Mouse (Mus musculus) hindbrain, embryonic 16.5 days (tissue): ENCODE data around the gene Cmbl. TPM values are rescaled to one million over a fixed set of nuclear protein-coding genes. Genes with fewer than 3 reads are reported as not detected.
A peak's percentile ranks its signal among the peaks of the same experiment; 100 is the strongest.

Experiments used
- ATAC-seq: fragments of 200-750 bp; cut with Nextera tagmentation; 2 replicates; pipeline ENCODE4 v1.8.0; 2017; ENCODE audit warnings: moderate TSS enrichment, moderate library complexity
- H3K27ac ChIP-seq: fragments of 300-500 bp; sonication (generic); 2 replicates; pipeline ENCODE4 v1.5.1; 2014; ENCODE audit warnings: low read depth, mild to moderate bottlenecking, control low read depth, low read length, moderate library complexity
- H3K27me3 ChIP-seq: fragments of 300-500 bp; sonication (generic); replicated peaks from 2 replicates; pipeline ENCODE4 v1.6.1; 2014; ENCODE audit warnings: low read length; ENCODE audit not compliant: control insufficient read depth, insufficient read depth
- H3K36me3 ChIP-seq: fragments of 300-500 bp; sonication (generic); 2 replicates; pipeline ENCODE4 v1.6.1; 2014; ENCODE audit warnings: mild to moderate bottlenecking, low read length, moderate library complexity, mixed read lengths; ENCODE audit not compliant: control insufficient read depth, insufficient read depth
- H3K4me1 ChIP-seq: fragments of 300-500 bp; sonication (generic); 2 replicates; pipeline ENCODE4 v1.6.1; 2014; ENCODE audit warnings: low read depth, low read length; ENCODE audit not compliant: control insufficient read depth, insufficient read depth
- H3K4me2 ChIP-seq: fragments of 300-500 bp; sonication (generic); 2 replicates; pipeline ENCODE4 v1.6.1; 2014; ENCODE audit warnings: mild to moderate bottlenecking, low read length, control low read depth, moderate library complexity
- H3K4me3 ChIP-seq: fragments of 300-500 bp; sonication (generic); 2 replicates; pipeline ENCODE4 v1.5.1; 2014; ENCODE audit warnings: mild to moderate bottlenecking, low read length, control low read depth, moderate library complexity
- H3K9ac ChIP-seq: fragments of 300-500 bp; sonication (generic); 2 replicates; pipeline ENCODE4 v1.6.1; 2014; ENCODE audit warnings: low read depth, mild to moderate bottlenecking, control low read depth, low read length, moderate library complexity
- H3K9me3 ChIP-seq: fragments of 300-500 bp; sonication (generic); 2 replicates; pipeline ENCODE4 v1.6.1; 2014; ENCODE audit warnings: mild to moderate bottlenecking, low read length, moderate library complexity; ENCODE audit not compliant: control insufficient read depth
- WGBS: fragments of 180-500 bp; shearing (Covaris S2); extraction: QIAGEN DNeasy Blood & Tissue Kit; methylation state at CpG from one replicate; pipeline ENCODE4 v1.1.7; 2014; 5-methylcytosine and 5-hydroxymethylcytosine counted together
- polyA plus RNA-seq: library from polyadenylated mRNA; unstranded; fragments of >200 nt; fragmentation: Nextera tagmentation; extraction: Ambion mirVana; gene quantifications from 2 replicates; pipeline ENCODE4 v1.2.1, GENCODE M21; 2015

The Cmbl gene
- polyA plus RNA-seq, 1 experiment from 2014 or later: 17.1 TPM

DNA sequence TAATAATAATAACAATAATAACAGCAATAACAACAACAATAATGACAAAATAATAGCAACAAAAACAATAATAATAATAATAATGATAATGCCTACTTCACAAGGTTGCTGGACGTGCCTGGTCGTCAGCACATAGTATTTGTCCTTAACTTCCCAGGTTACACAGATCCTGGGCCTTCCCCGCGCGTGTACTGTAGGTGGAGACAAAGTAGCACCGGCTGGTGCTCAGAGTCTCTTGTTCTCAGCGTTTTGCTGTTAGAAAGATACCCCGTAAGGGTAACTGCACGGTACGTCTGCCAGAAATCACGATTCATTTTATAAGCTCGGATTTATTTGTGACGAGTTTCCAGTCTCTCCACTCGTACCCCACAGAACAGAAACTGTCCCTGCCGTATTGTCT is 37.2 kb downstream of the Cmbl start:
- H3K27ac ChIP-seq: peak overlapping the region; percentile 96
- H3K36me3 ChIP-seq: no peaks in the 10 kb centered on the region
- no peaks in the 10 kb centered on the region for H3K27me3 ChIP-seq
- peaks cover 21% of the 10 kb centered on the region for H3K4me1 ChIP-seq
- H3K9me3 ChIP-seq: no peaks in the 10 kb centered on the region
- peak; percentile 81 for ATAC-seq
- H3K9ac ChIP-seq: peak overlapping the region; percentile 96
- 3% methylated on average over 15 of the region's 15 CpGs for WGBS
- H3K4me2 ChIP-seq: peak overlapping the region; percentile 63
- H3K4me3 ChIP-seq: peak overlapping the region; percentile 58

DNA sequence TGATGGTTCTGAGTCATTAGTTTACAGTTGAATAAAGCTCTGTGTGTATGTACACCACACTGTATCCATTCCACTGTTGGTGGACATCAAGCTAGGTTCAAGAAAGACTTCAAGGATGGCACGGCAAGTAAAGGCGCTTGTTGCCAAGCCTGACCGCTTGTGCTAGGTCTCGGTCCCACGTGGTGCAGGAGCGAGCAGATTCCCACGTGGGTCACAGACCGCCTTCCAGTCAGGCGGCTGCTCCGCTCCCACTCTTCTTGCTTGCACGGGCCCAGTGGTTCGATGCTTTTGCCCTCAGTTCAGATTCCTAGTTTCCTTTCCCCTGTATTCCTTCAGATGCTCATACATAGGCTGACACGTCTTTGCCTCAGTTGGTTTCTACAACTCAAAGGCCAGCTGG is 37.9 kb downstream of the Cmbl start:
- peak overlapping the region; percentile 96 for H3K27ac ChIP-seq
- no peaks in the 10 kb centered on the region for H3K9me3 ChIP-seq
- WGBS: 85% methylated on average over 13 of the region's 13 CpGs

DNA sequence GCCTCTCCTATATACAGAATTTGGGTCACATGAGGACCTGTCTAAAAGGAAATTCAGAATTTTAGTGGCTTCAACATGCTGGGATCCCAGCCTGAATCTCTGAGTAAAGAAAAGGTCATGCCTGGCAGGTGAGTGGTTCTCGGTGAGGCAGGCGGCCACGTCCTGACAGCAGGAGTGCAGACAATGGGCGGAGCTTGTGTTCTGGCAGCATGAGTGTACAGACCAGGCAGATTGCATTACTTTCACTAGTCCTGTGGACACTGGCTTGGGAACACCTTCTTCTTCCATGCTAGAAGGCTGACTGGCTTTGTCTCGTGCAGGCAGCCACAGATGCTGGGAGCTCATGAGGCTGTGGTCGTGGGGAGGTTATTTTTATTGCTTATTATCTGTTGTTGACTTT is 41.6 kb downstream of the Cmbl start:
- Histone ChIP-seq H3K27ac (no peak overlapping the region), H3K4me2 (no peak overlapping the region), H3K36me3 (no peaks in the 10 kb centered on the region), H3K27me3 (no peaks in the 10 kb centered on the region), H3K9ac (no peak overlapping the region; the same call in 1 of the 2 replicates), H3K4me1 (peaks cover 8% of the 10 kb centered on the region), H3K9me3 (no peaks in the 10 kb centered on the region), H3K4me3 (no peak overlapping the region)
- ATAC-seq: no peak
- 70% methylated on average over 6 of the region's 6 CpGs for WGBS

More for the DNA sequence above, 37.9 kb downstream of the Cmbl start:
- Histone ChIP-seq H3K27me3 (no peaks in the 10 kb centered on the region), H3K4me3 (peak overlapping the region; percentile 58; the same call in 1 of the 2 replicates), H3K9ac (peak overlapping the region; percentile 96), H3K4me1 (peaks cover 21% of the 10 kb centered on the region), H3K36me3 (no peaks in the 10 kb centered on the region), H3K4me2 (peak overlapping the region; percentile 63; the same call in 1 of the 2 replicates)
- ATAC-seq: no peak

DNA sequence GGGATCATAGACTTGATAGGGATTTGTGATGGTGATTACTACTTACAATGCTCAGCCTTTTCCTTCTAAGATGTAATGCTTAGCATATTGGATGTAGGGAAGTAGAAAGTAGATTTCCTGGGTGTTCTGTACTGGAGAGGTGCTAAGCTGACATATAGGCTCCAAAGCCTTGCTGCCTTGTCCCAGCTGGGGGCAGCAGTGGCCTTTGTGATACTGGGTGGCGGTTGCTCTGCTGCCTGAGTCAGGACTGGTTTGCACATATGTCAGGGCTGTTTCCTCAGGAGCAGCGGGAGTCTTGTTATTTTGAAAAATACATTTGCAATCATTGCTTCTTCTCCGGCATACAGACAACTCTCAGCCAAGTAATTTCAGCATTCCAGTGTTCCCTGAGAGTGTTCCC is 45.8 kb downstream of the Cmbl start:
- Histone ChIP-seq H3K9me3 (no peaks in the 10 kb centered on the region), H3K27ac (no peak overlapping the region), H3K4me1 (peaks cover 2% of the 10 kb centered on the region; the same call in 1 of the 2 replicates), H3K9ac (no peak overlapping the region), H3K4me3 (no peak overlapping the region), H3K27me3 (no peaks in the 10 kb centered on the region), H3K36me3 (no peaks in the 10 kb centered on the region), H3K4me2 (no peak overlapping the region)
- 65% methylated on average over 3 of the region's 3 CpGs for WGBS
- peak; percentile 86 for ATAC-seq

DNA sequence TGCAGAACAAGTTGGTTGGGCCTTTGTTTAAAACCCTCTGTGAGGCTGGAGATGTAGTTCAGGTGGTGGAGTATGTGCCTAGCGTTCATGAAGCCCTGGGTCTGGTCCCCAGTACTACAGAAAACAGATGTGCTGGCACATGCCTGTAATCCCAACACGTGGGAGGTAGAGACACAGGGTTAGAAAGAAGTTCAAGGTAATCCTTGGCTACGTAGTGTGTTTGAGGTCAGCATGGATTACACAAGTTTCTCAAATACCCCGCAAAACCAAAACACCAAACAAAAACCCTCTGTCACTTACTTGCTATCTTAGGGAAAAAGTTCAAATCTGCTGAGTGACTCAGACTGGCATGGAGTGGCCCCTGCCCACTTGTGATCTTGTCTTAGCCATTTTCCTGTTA is 46.8 kb downstream of the Cmbl start:
- ATAC-seq: no peak
- H3K4me3 ChIP-seq: no peak overlapping the region
- H3K36me3 ChIP-seq: peaks cover under 1% of the 10 kb centered on the region; the same call in 1 of the 2 replicates
- 90% methylated on average over 4 of the region's 4 CpGs for WGBS
- peaks cover under 1% of the 10 kb centered on the region; the same call in 1 of the 2 replicates for H3K4me1 ChIP-seq
- no peaks in the 10 kb centered on the region for H3K27me3 ChIP-seq
- H3K4me2 ChIP-seq: no peak overlapping the region
- H3K9ac ChIP-seq: no peak overlapping the region
- H3K9me3 ChIP-seq: no peaks in the 10 kb centered on the region
- no peak overlapping the region for H3K27ac ChIP-seq

DNA sequence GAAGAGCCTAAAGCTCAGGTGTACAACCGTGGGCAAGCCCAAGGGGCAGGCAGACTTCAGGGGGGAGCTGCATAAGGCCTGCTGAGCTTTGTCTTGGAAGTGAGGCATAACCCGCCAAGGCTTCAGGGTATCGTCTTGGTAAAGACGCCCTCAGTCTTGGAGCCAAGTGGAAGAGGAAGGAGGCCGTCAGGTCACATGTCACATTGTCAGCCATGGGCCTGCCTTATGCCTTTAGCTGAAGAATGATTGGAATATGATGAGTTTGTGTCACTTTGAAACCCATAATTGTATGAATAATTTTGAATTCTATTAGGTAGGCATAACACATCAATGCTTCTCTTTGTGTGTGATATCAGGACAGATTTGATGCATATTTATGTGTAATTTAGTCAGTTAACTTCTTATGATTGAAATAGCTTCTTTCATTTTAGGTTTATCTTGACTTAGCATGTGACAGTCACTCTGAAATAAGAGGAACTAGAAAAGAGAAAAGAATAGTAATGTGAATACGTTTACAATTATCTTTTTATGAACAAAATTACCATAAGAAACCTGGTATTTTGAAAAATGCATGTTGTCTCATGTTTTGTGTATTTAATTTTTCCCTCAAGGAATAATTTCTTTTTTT is 48.8 kb downstream of the Cmbl start:
- Histone ChIP-seq H3K4me3 (no peak overlapping the region), H3K4me1 (no peaks in the 10 kb centered on the region), H3K9ac (no peak overlapping the region), H3K36me3 (peaks cover 3% of the 10 kb centered on the region; the same call in 1 of the 2 replicates), H3K27me3 (no peaks in the 10 kb centered on the region), H3K9me3 (no peaks in the 10 kb centered on the region), H3K4me2 (no peak overlapping the region), H3K27ac (no peak overlapping the region)
- 89% methylated on average over 6 of the region's 6 CpGs for WGBS
- no peak for ATAC-seq

DNA sequence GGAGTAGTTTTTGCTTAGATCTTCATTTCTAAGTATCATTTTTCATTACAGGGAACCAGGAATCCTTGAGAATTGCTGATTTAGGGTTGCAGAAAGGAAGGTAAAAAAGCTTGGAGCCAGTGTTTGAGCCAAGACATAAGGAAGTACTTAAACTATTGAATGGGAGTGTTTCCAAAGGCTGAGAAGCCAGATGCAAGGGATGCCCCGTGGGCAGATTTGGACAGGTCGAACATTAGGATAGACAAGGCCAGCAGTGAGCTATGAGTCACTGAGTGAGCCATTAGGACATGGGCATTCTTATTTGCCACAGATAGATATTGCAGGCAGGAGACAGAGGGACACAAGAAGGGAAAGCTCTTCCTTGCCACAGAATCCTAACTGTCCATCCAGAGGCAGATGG is 49.5 kb downstream of the Cmbl start:
- ATAC-seq: no peak
- Histone ChIP-seq H3K9me3 (no peaks in the 10 kb centered on the region), H3K4me2 (no peak overlapping the region), H3K27ac (no peak overlapping the region), H3K36me3 (peaks cover 3% of the 10 kb centered on the region; the same call in 1 of the 2 replicates), H3K4me3 (no peak overlapping the region), H3K4me1 (no peaks in the 10 kb centered on the region), H3K9ac (no peak overlapping the region), H3K27me3 (no peaks in the 10 kb centered on the region)
- 82% methylated on average over 2 of the region's 2 CpGs for WGBS

DNA sequence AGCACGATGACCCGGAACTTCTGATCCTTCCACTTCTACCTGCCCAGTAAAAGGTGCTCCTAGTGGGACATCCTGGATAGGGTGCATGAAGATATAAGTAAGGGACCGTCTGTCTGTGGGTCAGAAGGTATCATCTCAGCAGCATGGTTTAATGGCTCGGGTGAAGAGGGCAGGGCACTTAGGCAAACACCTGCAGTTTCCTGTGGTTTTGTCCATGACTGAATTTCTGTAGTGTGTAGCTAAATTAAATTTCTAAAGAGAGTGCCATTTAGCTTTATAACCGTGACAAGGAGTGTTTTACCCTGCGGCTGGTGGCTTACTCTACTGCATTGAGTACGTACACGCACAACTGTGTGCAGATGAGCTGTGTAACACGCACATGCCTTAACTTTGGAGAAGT is 52.1 kb downstream of the Cmbl start:
- Histone ChIP-seq H3K9me3 (no peaks in the 10 kb centered on the region), H3K4me1 (no peaks in the 10 kb centered on the region), H3K36me3 (peaks cover 3% of the 10 kb centered on the region; the same call in 1 of the 2 replicates), H3K27me3 (no peaks in the 10 kb centered on the region), H3K4me2 (no peak overlapping the region), H3K9ac (no peak overlapping the region), H3K4me3 (no peak overlapping the region), H3K27ac (no peak overlapping the region)
- WGBS: 94% methylated on average over 9 of the region's 9 CpGs
- ATAC-seq: no peak

DNA sequence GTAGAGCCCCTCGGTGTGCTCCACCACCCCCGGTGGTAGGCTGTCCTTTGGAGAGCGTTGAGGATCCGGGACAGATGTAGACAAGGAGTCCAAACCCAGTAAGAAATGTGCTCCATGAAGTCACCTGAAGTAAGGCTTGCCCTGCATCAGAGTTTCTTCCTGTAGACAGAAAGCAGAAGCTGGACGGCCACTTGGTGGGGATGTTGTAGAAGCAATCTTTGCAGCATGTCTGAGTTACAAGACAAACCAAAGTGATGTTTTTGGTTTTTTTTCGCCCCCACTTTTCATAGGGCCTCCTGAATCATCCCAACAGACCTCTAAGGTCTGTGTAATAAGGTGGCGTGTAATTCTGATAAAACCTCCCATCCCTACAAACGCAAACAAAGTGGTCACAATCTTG is 54.3 kb downstream of the Cmbl start:
- H3K4me2 ChIP-seq: no peak overlapping the region
- peaks cover 3% of the 10 kb centered on the region; the same call in 1 of the 2 replicates for H3K36me3 ChIP-seq
- no peak overlapping the region for H3K27ac ChIP-seq
- no peaks in the 10 kb centered on the region for H3K9me3 ChIP-seq
- no peaks in the 10 kb centered on the region for H3K27me3 ChIP-seq
- H3K9ac ChIP-seq: no peak overlapping the region
- 95% methylated on average over 8 of the region's 8 CpGs for WGBS
- no peaks in the 10 kb centered on the region for H3K4me1 ChIP-seq
- H3K4me3 ChIP-seq: no peak overlapping the region
- ATAC-seq: no peak
